Mouse (Mus musculus) T-helper 2 cell (primary cell): ENCODE measurements around the gene Qprt.

Source experiments
- in situ Hi-C: fragments of 300-600 bp; cut with MboI, MseI; formaldehyde crosslinking; loops from one replicate; pipeline ENCODE4 v1.15.1; 2025; ENCODE audit warnings: high pct_unique_total_duplicates

The Qprt gene

GRCm38 (mm10) chr7:127134821-127135447, 12.9 kb upstream of the Qprt start:
- in situ Hi-C loops, result loop anchor here (5.0 kb wide), 1 partner anchor 47 kb away; no protein-coding TSS in a partner anchor

- in situ Hi-C loops, result no loop called here
Measured at GRCm38 (mm10) chr7:127133125-127133524, 11.1 kb upstream of the Qprt start.

GRCm38 (mm10) chr7:127129638-127130037, 7.6 kb upstream of the Qprt start:
- in situ Hi-C loops, result no loop called here

- in situ Hi-C loops, result no loop called here
Measured at GRCm38 (mm10) chr7:127121061-127121910, 740 bp downstream of the Qprt start.

- in situ Hi-C loops, result no loop called here
Measured at GRCm38 (mm10) chr7:127118671-127119445, 3.2 kb downstream of the Qprt start.

DNA sequence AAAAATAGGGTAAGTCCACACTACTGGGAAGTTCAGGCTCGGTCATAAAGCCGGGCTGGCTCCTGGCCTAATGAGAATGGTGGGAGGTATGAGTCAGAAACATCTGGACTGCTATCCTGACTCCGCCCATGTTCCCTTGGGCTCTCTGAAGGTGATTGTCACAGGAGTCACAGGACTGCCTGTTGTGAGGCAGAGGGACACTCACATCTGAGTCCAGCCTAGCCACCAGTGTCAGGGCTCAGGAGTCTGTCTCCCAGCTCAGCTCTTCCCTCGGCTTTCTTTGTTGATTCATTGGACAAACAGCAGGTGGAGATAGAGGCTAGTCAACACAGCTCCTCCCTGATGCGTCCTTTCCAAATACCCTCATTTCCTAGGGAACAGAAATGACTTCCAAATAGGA, 4.1 kb downstream of the Qprt start:
- in situ Hi-C loops, result no loop called here

DNA sequence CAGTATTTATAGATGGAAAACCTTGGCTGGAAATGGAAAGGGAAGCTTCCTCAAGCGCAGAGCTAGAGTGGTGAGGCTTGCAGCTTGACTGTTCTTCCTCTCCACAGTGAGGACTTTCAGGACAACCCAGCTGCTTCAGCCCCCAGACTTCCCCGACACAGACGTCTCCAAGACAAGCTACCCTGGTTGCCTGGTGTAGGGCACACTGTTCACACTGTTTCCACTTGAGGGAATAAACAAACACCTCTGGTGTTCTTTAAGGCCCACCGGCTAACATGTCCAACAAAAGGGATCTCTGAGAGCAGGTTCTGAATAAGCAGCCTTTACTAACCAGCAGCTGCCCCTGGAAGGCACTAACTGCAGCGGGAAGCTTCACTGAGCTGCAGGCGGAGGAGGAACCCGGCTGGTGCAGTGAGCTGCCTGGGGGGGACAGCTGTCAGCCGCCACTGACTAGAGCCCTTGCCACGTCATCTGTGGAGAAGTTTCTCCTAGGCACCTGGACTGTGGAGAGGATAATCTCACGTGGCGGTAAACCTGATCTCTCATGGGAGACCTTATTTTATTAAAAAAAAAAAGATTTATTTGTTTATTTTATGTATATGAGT, 5.6 kb downstream of the Qprt start:
- in situ Hi-C loops, result no loop called here

- in situ Hi-C loops, result no loop called here
Measured at GRCm38 (mm10) chr7:127114920-127115319, 7.1 kb downstream of the Qprt start.

DNA sequence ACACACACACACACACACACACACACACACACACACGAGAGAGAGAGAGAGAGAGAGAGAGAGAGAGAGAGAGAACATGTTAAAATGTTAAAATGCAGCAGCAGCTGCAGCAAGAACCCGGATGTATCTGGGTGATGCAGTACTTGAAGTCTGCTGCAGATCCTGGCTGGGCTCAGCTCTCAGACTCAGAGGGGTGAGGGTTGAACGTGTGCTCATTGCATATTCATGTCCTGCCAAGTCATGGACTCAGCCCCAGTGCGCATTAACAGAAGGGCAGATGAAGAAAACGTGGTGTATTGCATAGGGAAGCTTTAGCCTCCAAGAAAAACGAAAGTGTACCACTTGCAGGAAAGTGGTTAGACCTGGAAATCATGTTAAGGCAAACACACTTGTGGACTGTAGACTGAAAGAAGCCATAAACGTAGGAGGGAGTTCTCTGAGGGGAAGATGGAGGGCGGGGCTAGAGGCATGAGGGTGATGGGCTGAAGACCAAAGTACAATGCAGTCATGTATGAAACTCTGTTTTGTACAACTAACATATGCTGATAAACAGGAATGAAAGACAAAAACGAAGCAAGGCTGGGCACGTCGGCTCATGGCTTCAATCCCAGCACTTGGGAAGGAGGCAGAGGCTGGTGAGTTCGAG, 8.3 kb downstream of the Qprt start:
- in situ Hi-C loops, result no loop called here

DNA sequence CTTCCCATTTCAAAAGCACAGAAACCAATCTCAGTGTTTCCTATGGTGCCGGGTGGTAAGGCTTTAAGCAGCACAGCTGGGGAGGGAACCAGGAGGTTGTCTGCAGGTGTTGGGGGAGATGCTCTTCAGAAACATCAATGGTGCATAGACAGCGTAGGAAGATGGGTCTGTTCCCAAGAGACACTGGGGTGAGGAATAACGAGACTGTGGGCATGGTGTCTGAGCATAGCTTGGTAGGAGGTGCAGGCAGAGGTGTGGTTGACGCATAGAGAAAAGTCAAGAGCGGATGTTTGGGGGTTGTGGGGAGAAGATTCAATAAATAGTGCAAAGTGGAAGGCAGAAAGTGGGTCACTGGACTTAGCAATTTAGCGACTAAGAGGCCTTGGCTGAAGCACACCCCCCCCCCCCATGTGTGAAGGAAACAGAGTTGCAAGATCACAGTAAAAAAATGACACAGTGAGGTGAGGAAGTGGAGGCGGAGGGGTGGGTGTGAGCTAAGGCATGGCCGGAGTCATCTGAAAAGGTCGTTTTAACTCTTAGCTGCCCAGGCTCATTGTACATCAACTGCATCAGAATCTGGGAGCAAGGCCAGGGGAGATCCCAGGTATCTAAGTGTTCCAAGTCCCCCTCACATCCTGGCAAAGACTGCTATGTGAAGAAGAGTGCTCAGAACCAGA, 9.0 kb downstream of the Qprt start:
- in situ Hi-C loops, result no loop called here

GRCm38 (mm10) chr7:127112251-127112841, 9.7 kb downstream of the Qprt start:
- in situ Hi-C loops, result no loop called here

DNA sequence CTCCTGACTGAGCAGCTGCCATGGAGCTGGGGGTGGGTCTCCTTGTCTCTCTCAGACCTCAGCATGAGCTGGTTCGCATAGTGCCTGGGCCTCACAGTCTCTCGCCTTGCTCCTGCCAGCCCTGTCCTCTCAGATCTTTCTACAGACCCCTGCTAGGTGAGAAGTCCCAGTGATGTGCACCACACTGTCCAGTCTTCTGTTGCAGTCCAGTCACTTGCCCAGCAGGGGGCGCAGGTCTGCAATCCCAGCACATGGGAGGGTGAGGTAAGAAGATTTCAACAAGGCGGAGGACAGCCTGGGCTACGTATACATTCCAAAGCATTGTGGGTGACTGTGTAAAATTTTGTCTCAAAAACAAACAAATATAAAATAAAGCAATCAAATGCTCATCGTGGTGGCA, 10.6 kb downstream of the Qprt start:
- in situ Hi-C loops, result no loop called here

DNA sequence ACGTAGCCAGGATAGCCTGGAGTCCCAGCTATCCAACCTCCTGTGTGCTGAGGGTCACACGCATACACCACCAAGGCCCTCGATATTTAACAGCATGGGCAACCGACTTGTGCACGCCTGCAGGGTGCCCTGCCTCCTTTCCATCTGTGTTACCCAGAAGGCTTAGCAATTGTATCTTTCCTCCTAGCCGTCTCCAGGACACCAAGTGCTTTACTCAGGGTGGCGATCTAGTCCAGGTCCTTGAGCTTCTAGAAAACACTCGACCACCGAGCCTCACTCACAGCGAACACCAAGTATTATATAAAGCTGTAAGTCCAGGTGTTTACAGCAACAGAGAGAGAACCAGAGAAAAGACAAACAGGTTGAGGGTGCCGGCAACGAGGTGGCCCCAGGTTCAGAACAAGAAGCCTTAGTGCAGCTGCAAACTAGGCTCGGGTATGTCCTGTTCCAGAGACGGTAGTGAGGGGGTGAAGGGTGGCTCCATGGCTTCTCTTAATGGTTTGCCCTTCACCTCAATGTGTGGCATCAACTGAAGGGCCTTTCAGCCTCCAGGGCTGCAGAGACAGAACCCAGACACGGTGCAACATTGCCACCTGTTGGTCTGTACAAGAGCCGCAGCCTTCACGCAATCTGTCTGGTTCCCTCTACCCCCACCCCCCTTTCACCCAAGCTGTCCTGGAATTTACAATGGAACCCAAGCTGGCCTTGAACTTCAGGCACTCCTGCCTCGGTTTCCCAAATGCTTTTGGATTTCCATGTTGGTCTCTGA, 11.6 kb downstream of the Qprt start:
- in situ Hi-C loops, result no loop called here

GRCm38 (mm10) chr7:127105551-127105950, 16.5 kb downstream of the Qprt start:
- in situ Hi-C loops, result loop anchor here (5.0 kb wide), 2 partner anchors 33 to 278 kb away; no protein-coding TSS in a partner anchor

DNA sequence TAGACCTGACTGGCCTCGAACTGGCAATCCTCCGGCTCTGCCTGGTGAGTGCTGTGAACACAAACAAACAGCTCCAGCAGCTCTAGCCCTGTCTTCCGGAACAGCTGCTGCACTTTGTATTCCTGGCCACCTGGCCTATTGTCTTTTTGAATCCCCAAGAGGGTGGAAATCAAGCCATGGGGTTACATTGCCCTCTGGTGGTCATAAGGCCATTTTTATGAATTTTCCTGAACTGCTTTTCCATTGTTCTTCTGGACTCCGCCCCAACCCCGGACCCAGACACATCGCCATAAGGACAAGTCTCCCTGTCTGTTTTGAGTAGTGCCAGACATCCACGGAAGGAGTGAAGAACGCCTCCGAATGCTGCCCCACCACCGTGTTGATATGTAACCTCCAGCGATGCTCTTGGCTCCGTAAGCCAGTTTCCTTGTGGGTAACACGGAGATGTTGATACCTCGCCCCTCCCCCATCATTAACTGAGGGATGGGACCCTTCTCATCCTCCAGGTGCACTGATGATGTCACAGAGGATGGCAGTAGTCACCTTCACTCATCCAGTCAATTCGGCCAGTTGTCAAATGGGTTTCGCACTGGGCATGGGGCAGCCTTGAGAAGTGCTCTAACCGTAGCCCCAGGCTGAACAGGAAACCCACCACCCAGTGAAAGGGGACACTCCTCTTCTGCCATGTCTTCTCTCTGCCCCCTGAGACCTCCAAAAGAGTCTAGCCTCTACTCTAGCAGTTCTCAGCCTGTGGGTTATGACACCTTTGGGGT, 17.3 kb downstream of the Qprt start:
- in situ Hi-C loops, result loop anchor here (5.0 kb wide), 2 partner anchors 32 to 277 kb away; no protein-coding TSS in a partner anchor

DNA sequence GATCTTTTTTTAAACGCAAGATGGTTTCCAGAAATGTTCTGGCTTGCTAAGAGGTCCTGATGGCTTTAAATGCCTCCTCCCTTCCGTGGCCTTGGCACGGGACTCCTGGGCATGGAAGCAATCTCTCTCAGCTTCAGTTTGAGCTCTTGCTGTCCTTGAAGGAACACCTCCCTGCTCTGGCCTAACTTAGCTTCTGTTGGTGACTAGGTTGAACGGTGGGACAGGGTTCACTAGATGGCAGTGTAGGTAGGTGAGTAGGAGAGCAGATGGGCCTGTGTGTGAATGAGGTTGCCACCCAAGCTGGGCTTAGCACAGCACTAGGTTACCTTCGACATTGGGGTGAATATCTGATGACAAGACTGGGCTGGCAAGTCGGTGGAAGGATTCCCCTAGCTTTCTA, 18.1 kb downstream of the Qprt start:
- in situ Hi-C loops, result no loop called here

DNA sequence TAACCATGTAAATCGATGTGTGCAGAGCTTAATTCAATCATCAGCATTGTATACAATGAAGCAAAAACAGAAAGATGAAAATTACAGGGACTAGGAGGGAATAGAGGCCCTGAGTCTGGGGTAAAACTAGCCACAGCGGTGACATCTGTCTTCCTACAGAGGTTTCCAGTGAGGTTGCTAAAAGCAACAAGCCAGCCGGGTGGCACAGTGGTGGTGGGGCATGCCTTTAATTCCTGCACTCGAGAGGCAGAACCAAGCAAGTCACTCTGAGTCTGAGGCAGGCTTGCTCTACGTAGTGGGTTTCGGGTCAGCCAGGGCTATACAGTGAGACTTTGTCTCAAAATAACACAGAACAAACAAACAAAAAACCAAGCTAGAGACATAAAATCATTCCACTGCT, 19.9 kb downstream of the Qprt start:
- in situ Hi-C loops, result no loop called here

DNA sequence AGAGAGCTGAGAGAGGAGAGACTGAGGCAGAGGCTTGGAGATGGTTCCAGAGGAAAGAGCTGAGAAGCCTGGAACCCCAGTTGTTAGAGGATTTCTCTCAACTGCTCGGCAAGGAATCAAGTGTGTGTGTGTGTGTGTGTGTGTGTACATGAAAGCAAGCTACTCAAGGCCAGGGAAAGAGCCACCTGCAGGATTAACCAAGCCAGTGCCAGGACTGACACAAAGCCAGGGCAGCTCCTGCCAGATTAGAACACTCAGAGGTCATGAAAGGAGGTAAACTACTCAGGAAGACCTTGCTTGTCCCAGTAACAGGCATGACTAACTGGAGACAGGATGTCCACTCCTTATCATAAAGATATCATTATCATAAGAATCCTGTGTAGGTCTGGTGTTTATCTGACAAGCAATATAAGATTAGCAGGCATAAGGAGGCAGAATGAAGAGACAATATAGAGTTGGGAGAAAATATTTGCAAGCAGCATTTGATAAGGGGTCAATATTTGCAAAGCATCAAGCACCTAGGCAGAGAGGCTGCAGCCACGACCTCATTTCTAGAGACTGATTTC, 20.5 kb downstream of the Qprt start:
- in situ Hi-C loops, result no loop called here
